Mouse (Mus musculus): Measurements from ENCODE around the gene Asf1a. TPM values are rescaled to one million over a fixed set of nuclear protein-coding genes. Genes with fewer than 3 reads are reported as not detected.
"Not testable (repeated sequence)": the region's sequence is repeated elsewhere in the genome, so short reads cannot be mapped to it uniquely, and the experiment has no call there.

Gene Asf1a
- total RNA-seq, 2 experiments from 2014 or later, result 51.8 to 54.6 TPM

- DNase-seq (ENCODE audit: low spot score in 2 of 2), result no peak
These were observed 38.9 kb downstream of the Asf1a start for GRCm38 (mm10) chr10:53635246-53635971.

GRCm38 (mm10) chr10:53641507-53641906 lies 45.0 kb downstream of the Asf1a start:
- no peak for DNase-seq (ENCODE audit: low spot score in 2 of 2)

GRCm38 (mm10) chr10:53650683-53651082 lies 54.1 kb downstream of the Asf1a start:
- DNase-seq (ENCODE audit: low spot score in 2 of 2), result no peak

GRCm38 (mm10) chr10:53654239-53654638 lies 57.7 kb downstream of the Asf1a start:
- not testable (repeated sequence) for DNase-seq (ENCODE audit: low spot score in 2 of 2)

Other genes starting within 250 kb of the Asf1a start
- gene Cep85l, start 216.8 kb upstream of the Asf1a start, total RNA-seq (2021), result 10 to 100 TPM; 17.5 to 17.7 TPM
- gene Mcm9, start 33.7 kb downstream of the Asf1a start, total RNA-seq (2021), result 10 to 100 TPM; 20.1 to 21.0 TPM
- 1 to 10 TPM; 4.7 to 6.6 TPM for gene Fam184a, start 154.4 kb downstream of the Asf1a start, total RNA-seq (2021)